Mouse (Mus musculus): ENCODE measurements around the gene Adm. TPM values are rescaled to one million over a fixed set of nuclear protein-coding genes. Genes with fewer than 3 reads are reported as not detected.
"Not testable (repeated sequence)": the region's sequence is repeated elsewhere in the genome, so short reads cannot be mapped to it uniquely, and the experiment has no call there.

The Adm gene
- polyA plus RNA-seq, 1 experiment from 2014 or later = 3.4 TPM

DNA sequence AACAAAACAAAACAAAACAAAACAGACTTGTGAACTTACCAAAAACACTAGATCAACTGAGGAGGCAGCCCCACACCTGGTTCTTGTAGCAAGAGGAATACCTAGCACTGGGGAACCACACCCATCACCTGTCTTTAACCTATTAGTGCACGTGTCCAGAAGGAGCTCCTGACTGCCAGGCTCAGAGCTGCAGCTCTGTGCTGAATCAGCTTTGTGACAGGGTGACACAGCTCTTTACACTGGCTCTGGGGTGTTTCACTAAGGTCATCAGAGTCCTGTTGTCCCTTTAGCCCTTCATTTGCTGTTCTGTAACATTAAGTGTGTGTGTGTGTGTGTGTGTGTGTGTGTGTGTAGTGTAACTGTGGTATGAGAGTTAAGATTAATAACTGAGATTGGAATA lies 9.1 kb downstream of the Adm start:
- Histone ChIP-seq H3K36me3 (replicated peaks; ENCODE audit: insufficient read depth, low read length) (no peaks in the 10 kb centered on the region), H3K27ac (ENCODE audit: low read depth) (no peak overlapping the region), H3K9me3 (ENCODE audit: low read length) (no peaks in the 10 kb centered on the region), H3K4me2 (ENCODE audit: low read depth, low read length) (no peak overlapping the region), H3K4me3 (ENCODE audit: low read depth, low read length) (no peak overlapping the region), H3K9ac (replicated peaks) (no peak overlapping the region), H3K27me3 (ENCODE audit: insufficient read depth, low read length) (no peaks in the 10 kb centered on the region), H3K4me1 (ENCODE audit: insufficient read depth) (no peaks in the 10 kb centered on the region)
- no peak for TF ChIP-seq CTCF (IDR thresholded peaks at IDR 0.05; ENCODE audit: low read depth)
- TF ChIP-seq EP300 (IDR thresholded peaks at IDR 0.05; ENCODE audit: low read depth) = no peak
- DNase-seq (no peak), ATAC-seq (no peak)
- WGBS (ENCODE audit: insufficient replicate concordance) = 47% methylated on average over 1 of the region's 1 CpGs

DNA sequence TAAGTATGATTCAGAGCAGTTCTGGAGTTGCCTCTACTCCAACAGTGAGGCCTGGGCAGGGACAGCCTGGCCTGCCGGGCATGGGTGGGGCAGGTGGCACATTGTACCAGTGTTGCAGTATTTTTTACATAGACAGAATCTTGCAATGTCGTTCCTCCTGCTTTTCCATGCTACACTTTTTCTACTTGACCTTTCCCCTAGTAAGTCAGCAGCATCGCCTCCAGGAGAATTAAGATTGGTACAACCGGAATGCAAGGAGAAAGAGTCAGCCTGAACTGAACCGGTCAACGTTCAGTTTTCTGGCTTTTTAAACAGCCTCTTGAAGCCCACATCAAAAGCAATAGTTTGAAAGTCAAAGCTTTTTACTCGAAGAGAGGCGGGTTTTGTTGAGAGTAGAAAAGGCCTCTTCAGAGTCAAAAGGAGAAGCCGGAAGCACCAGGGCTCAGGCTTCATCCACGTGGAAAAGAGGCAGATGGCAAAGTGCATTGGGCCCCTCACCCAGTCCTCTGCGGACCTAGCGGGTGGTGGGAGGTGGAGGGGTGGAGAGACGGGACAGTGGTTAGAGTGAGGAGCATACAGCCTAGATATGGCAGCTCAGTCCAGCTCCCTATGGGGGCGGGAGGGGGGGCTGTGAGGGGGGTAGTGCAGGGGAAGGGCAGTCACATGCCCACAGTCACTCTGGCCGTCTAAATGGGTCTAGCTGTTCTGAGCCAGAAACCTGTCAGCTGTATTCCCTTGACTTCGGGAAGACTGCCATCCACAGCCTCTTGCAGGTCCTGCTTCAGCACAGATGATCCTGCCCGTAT lies 11.0 kb downstream of the Adm start:
- ATAC-seq (no peak), DNase-seq (no peak)
- Histone ChIP-seq H3K4me3 (ENCODE audit: low read depth, low read length) (no peak overlapping the region), H3K9ac (replicated peaks) (no peak overlapping the region), H3K27me3 (ENCODE audit: insufficient read depth, low read length) (no peaks in the 10 kb centered on the region), H3K4me1 (ENCODE audit: insufficient read depth) (no peaks in the 10 kb centered on the region), H3K27ac (ENCODE audit: low read depth) (no peak overlapping the region), H3K36me3 (replicated peaks; ENCODE audit: insufficient read depth, low read length) (no peaks in the 10 kb centered on the region), H3K4me2 (ENCODE audit: low read depth, low read length) (no peak overlapping the region), H3K9me3 (ENCODE audit: low read length) (no peaks in the 10 kb centered on the region)
- no peak for TF ChIP-seq EP300 (IDR thresholded peaks at IDR 0.05; ENCODE audit: low read depth)
- TF ChIP-seq CTCF (IDR thresholded peaks at IDR 0.05; ENCODE audit: low read depth) = no peak
- 68% methylated on average over 17 of the region's 17 CpGs for WGBS (ENCODE audit: insufficient replicate concordance)

DNA sequence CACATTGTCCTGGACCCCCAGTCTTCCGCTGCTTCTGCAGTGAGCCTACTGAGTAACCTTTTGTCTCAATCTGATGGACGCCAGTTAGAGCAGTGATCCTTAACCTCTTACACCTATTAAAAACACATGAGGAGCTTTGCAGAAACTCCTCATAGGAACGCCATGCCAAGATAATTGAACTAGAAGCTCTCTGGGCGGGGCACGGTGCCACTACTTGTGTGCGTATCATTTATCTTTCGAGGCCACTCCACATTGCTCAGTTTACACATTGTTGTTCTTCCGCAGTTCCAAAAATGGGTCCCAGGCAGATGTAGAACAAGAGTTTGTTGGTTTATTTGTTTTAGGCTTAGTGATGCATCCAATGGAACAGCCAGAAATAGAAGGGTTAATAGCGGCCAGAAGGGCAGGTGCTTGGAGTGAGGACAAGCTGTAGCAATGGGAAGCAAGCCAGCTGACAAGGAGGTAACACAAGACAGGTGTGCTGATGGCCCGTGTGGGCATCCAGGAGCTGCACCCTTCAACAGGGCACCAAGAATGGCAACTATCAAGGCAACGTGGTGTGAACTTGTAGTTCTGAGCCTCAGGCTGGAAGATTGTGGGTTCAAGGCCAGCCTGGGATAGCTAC lies 11.9 kb downstream of the Adm start:
- Histone ChIP-seq H3K4me2 (ENCODE audit: low read depth, low read length) (no peak overlapping the region), H3K4me3 (ENCODE audit: low read depth, low read length) (no peak overlapping the region), H3K9ac (replicated peaks) (no peak overlapping the region), H3K4me1 (ENCODE audit: insufficient read depth) (no peaks in the 10 kb centered on the region), H3K27me3 (ENCODE audit: insufficient read depth, low read length) (no peaks in the 10 kb centered on the region), H3K36me3 (replicated peaks; ENCODE audit: insufficient read depth, low read length) (no peaks in the 10 kb centered on the region), H3K27ac (ENCODE audit: low read depth) (no peak overlapping the region), H3K9me3 (ENCODE audit: low read length) (no peaks in the 10 kb centered on the region)
- 77% methylated on average over 11 of the region's 11 CpGs for WGBS (ENCODE audit: insufficient replicate concordance)
- ATAC-seq = no peak
- DNase-seq = no peak
- TF ChIP-seq CTCF (IDR thresholded peaks at IDR 0.05; ENCODE audit: low read depth) = no peak
- TF ChIP-seq EP300 (IDR thresholded peaks at IDR 0.05; ENCODE audit: low read depth) = no peak

DNA sequence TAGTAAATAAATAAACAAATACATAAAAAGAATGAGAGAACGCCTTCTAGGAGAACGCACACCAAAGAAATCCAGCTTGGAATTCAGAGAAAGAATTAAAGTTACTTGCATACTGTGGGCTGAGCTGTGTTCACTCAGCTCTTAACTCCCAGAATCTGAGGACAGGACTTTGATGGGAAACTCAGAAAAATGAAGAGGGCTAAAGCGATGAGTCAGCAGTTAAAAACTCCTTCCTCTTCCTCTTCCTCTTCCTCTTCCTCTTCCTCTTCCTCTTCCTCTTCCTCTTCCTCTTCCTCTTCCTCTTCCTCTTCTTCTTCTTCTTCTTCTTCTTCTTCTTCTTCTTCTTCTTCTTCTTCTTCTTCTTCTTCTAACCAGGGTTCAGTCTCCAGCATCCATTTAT lies 12.5 kb downstream of the Adm start:
- H3K4me3 ChIP-seq (ENCODE audit: low read depth, low read length); H3K27me3 ChIP-seq (ENCODE audit: insufficient read depth, low read length); H3K9ac ChIP-seq (replicated peaks); H3K4me2 ChIP-seq (ENCODE audit: low read depth, low read length); DNase-seq; H3K4me1 ChIP-seq (ENCODE audit: insufficient read depth); ATAC-seq; H3K36me3 ChIP-seq (replicated peaks; ENCODE audit: insufficient read depth, low read length); H3K9me3 ChIP-seq (ENCODE audit: low read length); H3K27ac ChIP-seq (ENCODE audit: low read depth): not testable (repeated sequence)
- WGBS (ENCODE audit: insufficient replicate concordance) = 83% methylated on average over 3 of the region's 3 CpGs

DNA sequence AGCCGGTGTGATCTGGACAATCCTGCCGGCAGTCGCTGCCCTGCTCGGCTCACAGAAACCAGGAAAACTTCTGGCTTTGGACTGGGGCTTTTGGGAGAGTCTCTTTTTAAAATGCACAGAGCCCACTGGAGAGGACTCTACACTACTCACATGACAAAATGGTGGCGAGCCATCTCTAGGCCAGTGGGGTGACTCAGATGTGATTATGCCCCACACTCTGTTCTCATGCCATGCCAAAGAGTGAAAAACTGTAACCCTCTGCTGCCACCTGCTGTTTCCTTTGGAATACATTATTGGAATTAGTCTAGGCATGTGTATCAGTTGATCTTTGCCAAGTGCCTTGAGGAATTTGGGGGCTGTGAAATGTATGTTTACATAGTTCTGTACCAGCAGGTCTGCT lies 17.9 kb downstream of the Adm start:
- ATAC-seq = peak; percentile 35
- H3K9ac ChIP-seq (replicated peaks) = no peak overlapping the region
- no peak overlapping the region for H3K4me3 ChIP-seq (ENCODE audit: low read depth, low read length)
- 75% methylated on average over 5 of the region's 5 CpGs for WGBS (ENCODE audit: insufficient replicate concordance)
- peaks cover 10% of the 10 kb centered on the region for H3K4me1 ChIP-seq (ENCODE audit: insufficient read depth)
- no peaks in the 10 kb centered on the region for H3K9me3 ChIP-seq (ENCODE audit: low read length)
- H3K4me2 ChIP-seq (ENCODE audit: low read depth, low read length) = no peak overlapping the region
- no peaks in the 10 kb centered on the region for H3K27me3 ChIP-seq (ENCODE audit: insufficient read depth, low read length)
- peak; percentile 45 for DNase-seq
- no peaks in the 10 kb centered on the region for H3K36me3 ChIP-seq (replicated peaks; ENCODE audit: insufficient read depth, low read length)
- H3K27ac ChIP-seq (ENCODE audit: low read depth) = no peak overlapping the region
- TF ChIP-seq EP300 (IDR thresholded peaks at IDR 0.05; ENCODE audit: low read depth) (no peak), CTCF (IDR thresholded peaks at IDR 0.05; ENCODE audit: low read depth) (peak; percentile 70)

DNA sequence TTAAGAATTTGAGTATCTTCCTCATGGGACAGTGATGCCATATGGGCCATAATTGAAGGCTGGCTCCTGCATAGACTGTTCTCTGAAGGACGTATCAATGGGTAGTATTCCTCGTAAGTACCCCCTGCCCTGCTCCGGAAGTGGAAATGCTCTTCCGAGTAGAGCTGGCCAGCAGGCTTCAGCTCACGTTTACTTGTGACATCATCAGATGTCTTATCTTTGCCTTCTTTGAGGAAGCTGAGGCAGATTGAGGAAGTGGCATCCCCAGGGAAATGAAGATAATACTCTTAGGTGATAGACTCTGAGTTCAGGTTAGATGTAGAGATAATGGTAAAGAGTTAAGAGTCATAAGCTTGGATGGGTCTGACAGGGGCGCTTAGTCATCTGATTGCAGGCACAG lies 18.4 kb downstream of the Adm start:
- ATAC-seq = no peak
- WGBS (ENCODE audit: insufficient replicate concordance) = 49% methylated on average over 6 of the region's 6 CpGs

More for the DNA sequence above, 18.4 kb downstream of the Adm start:
- no peak for TF ChIP-seq CTCF (IDR thresholded peaks at IDR 0.05; ENCODE audit: low read depth)
- no peak for TF ChIP-seq EP300 (IDR thresholded peaks at IDR 0.05; ENCODE audit: low read depth)
- Histone ChIP-seq H3K9me3 (ENCODE audit: low read length) (no peaks in the 10 kb centered on the region), H3K9ac (replicated peaks) (no peak overlapping the region), H3K4me3 (ENCODE audit: low read depth, low read length) (no peak overlapping the region), H3K4me1 (ENCODE audit: insufficient read depth) (peaks cover 10% of the 10 kb centered on the region), H3K4me2 (ENCODE audit: low read depth, low read length) (no peak overlapping the region), H3K27ac (ENCODE audit: low read depth) (no peak overlapping the region), H3K36me3 (replicated peaks; ENCODE audit: insufficient read depth, low read length) (no peaks in the 10 kb centered on the region), H3K27me3 (ENCODE audit: insufficient read depth, low read length) (no peaks in the 10 kb centered on the region)
- no peak for DNase-seq
